Mouse (Mus musculus): ENCODE data around the gene Ints13. TPM values are rescaled to one million over a fixed set of nuclear protein-coding genes. Genes with fewer than 3 reads are reported as not detected.

The Ints13 gene
- polyA plus RNA-seq, 1 experiment = 89.4 TPM

DNA sequence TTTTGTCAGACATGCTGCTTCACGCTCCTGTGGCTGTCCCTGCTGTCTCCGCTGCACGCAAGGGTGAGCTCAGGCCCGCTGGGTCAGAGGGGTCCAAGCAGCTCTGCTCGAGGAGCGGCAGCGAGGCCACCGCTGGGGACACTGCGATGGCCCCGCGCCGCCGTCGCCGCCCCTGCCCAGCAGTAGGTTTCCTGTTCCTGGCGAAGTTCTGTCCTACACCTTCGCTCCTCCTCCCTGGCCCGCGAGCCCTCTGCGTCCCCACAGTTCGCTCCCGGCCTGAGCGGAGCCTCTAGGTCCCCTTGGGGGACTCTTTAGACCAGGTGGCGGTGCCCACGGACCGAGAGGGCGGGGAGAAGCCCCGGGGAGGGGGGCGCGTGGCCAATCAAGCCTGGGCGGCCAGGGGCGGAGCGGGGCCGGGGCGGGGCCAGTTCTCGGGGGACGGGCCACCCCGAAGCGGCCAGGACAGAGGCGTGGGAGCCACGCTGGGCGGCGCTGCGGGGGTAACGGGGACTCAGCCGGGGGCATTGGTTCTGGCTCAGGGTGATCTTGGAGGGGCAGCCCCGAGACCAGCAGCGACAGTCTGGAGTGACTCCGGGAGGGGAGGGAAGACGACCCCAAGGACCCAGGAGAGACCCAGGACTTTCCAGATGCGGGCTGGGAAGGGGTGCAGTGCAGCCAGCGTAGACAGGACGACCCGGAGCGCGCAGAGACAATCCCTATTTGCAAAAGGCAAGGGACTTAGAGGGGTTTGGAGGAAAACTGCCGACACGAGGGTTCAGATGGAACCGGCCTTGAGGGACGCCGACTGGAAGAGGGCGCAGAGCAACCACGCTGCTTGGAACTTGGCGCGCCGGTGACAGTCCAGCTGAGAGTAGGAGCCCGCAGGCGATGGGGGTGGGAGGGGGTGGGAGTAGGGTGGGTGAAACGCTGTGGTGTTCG, 75.5 kb downstream of the Ints13 start, which contains the start of gene Itpr2:
Gene Itpr2, minus strand, starts transcription at position 358 of the 939 bp plus-strand sequence.
- H3K27ac ChIP-seq (ENCODE audit: control insufficient read depth, insufficient read depth, low read depth, low read length, poor library complexity) = peak within 1 kb of the TSS; percentile 88
- TF ChIP-seq CTCF (IDR thresholded peaks at IDR 0.05; ENCODE audit: control insufficient read depth, insufficient read depth, low read length) (0 out of 2 replicates have a peak, but pooled peaks have one; percentile 2), POLR2A (IDR thresholded peaks at IDR 0.05; ENCODE audit: borderline replicate concordance, control insufficient read depth, low read depth, low read length) (peak; percentile 71; the same call in 1 of the 2 replicates)
- WGBS = 1% methylated on average over 70 of the region's 70 CpGs
- peak within 1 kb of the TSS; percentile 91 for H3K4me3 ChIP-seq (replicated peaks; ENCODE audit: control insufficient read depth, low read depth, low read length)
- H3K4me1 ChIP-seq (ENCODE audit: control insufficient read depth, insufficient read depth, low read length) = peaks cover 2% of the 10 kb centered on the region

DNA sequence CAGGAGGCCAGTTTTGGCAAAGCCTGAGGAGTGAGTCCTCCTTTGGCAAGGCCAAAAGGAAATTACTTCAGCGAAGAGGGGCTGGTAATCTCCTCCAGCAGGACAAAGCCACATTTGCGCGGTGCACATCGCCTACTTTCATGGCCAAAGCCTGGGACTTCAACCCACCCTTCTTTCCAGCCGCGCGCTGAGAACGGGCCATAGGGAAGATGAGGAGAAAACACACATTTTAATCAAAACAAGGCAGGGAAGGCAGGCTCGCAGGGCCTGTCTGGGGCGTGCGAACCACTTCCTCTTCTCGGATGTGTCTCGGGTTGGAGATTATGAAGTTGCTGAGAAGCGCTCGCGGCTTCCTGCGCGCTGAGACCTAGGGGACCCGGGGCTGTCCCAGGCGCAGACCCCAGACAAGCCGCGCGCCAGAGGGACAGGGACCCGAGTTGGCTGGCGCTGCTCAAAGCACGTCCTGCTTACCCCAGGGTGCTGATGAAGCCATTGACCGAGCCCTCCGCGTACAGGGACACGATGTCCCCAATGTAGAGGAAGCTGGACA, 76.2 kb downstream of the Ints13 start:
- TF ChIP-seq POLR2A (IDR thresholded peaks at IDR 0.05; ENCODE audit: borderline replicate concordance, control insufficient read depth, low read depth, low read length) (peak; percentile 47; the same call in 1 of the 2 replicates), CTCF (IDR thresholded peaks at IDR 0.05; ENCODE audit: control insufficient read depth, insufficient read depth, low read length) (no peak; the same call in 1 of the 2 replicates)
- H3K27ac ChIP-seq (ENCODE audit: control insufficient read depth, insufficient read depth, low read depth, low read length, poor library complexity) = peak overlapping the region; percentile 88
- H3K4me1 ChIP-seq (ENCODE audit: control insufficient read depth, insufficient read depth, low read length) = peaks cover 2% of the 10 kb centered on the region
- peak overlapping the region; percentile 91 for H3K4me3 ChIP-seq (replicated peaks; ENCODE audit: control insufficient read depth, low read depth, low read length)
- under 1% methylated on average over 30 of the region's 30 CpGs for WGBS

DNA sequence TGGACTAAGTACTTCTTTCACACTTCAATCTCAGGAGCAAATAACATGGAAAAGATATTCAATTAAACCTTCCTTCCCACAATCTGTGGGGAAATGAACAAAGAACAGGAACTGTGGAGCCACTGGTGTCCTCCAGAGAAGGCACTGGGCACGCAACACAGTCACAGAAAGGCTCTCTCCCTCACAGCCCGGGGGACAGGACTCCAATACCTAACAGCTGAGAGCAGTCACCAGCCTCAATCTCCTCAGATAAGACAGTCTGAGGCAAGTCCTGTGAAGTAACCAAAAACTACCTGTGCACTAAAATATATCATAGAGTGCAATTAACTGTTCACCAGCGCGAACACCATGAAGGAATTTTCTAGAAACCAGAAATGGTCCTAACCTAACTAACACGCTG, 76.9 kb downstream of the Ints13 start:
- Histone ChIP-seq H3K27ac (ENCODE audit: control insufficient read depth, insufficient read depth, low read depth, low read length, poor library complexity) (no peak overlapping the region; the same call in 1 of the 2 replicates), H3K4me1 (ENCODE audit: control insufficient read depth, insufficient read depth, low read length) (peaks cover 2% of the 10 kb centered on the region), H3K4me3 (replicated peaks; ENCODE audit: control insufficient read depth, low read depth, low read length) (peak overlapping the region; percentile 38)
- 35% methylated on average over 5 of the region's 5 CpGs for WGBS
- TF ChIP-seq CTCF (IDR thresholded peaks at IDR 0.05; ENCODE audit: control insufficient read depth, insufficient read depth, low read length) = no peak

DNA sequence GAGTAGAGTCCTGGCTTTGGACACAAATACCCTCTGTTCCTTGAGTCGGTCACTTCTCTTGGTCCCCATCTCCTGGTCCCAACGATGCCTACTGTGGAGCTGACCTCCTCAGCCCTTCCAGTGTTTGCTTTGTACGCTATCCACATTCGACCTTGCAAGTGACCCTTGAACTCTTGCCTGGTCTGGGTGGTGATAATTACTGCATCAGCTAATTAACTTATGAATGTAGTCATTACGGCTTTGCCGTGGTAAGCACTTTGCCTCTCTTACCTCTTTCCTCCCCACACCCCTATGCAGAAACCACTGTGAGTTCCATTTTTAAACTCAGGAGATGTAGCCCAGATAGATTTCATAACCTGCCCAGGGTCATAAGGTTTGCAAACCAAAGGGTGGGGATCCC, 77.4 kb downstream of the Ints13 start:
- 75% methylated on average over 6 of the region's 6 CpGs for WGBS
- TF ChIP-seq CTCF (IDR thresholded peaks at IDR 0.05; ENCODE audit: control insufficient read depth, insufficient read depth, low read length) = no peak
- TF ChIP-seq POLR2A (IDR thresholded peaks at IDR 0.05; ENCODE audit: borderline replicate concordance, control insufficient read depth, low read depth, low read length) = no peak
- Histone ChIP-seq H3K27ac (ENCODE audit: control insufficient read depth, insufficient read depth, low read depth, low read length, poor library complexity) (no peak overlapping the region), H3K4me3 (replicated peaks; ENCODE audit: control insufficient read depth, low read depth, low read length) (no peak overlapping the region), H3K4me1 (ENCODE audit: control insufficient read depth, insufficient read depth, low read length) (peaks cover 2% of the 10 kb centered on the region)

Other genes with a start within 250 kb of the Ints13 start
- gene Itpr2, start 75.6 kb downstream of the Ints13 start, polyA plus RNA-seq (2011; ENCODE audit: insufficient read depth, insufficient read length, low replicate concordance, missing spikeins) = 8.8 and 22.5 TPM in 2 replicates
- 87.9 and 99.6 TPM in 2 replicates for gene Fgfr1op2, start 632 bp downstream of the Ints13 start, polyA plus RNA-seq (2011; ENCODE audit: insufficient read depth, insufficient read length, low replicate concordance, missing spikeins)
- gene Med21, start 64.7 kb upstream of the Ints13 start, polyA plus RNA-seq (2011; ENCODE audit: insufficient read depth, insufficient read length, low replicate concordance, missing spikeins) = 30.1 and 31.3 TPM in 2 replicates
- gene Tm7sf3, start 65.0 kb upstream of the Ints13 start, polyA plus RNA-seq (2011; ENCODE audit: insufficient read depth, insufficient read length, low replicate concordance, missing spikeins) = 19.5 and 20.1 TPM in 2 replicates
- 5.1 and 12.4 TPM in 2 replicates for gene Stk38l, start 147.2 kb upstream of the Ints13 start, polyA plus RNA-seq (2011; ENCODE audit: insufficient read depth, insufficient read length, low replicate concordance, missing spikeins)
- gene Arntl2, start 218.2 kb upstream of the Ints13 start, polyA plus RNA-seq (2011; ENCODE audit: insufficient read depth, insufficient read length, low replicate concordance, missing spikeins) = 0.85 TPM in 1 of 2 replicates, not detected in the other

All from bone marrow, adult 2 months (tissue).